Mouse (Mus musculus) layer of hippocampus, postnatal 25 days (tissue): Measurements from ENCODE around the gene Vwa1. TPM values are rescaled to one million over a fixed set of nuclear protein-coding genes. Genes with fewer than 3 reads are reported as not detected.
"Not testable (repeated sequence)": the region's sequence is repeated elsewhere in the genome, so short reads cannot be mapped to it uniquely, and the experiment has no call there.

ENCODE experiments used
- DNase-seq, 2 experiments: peaks; one replicate each; pipeline ENCODE4 v3.0.0; 2022; ENCODE audit warnings: mixed read lengths in 2 of 2, low spot score in 1 of 2; ENCODE audit errors: extremely low spot score in 1 of 2
- total RNA-seq, 2 experiments: library from RNA; stranded (reverse); gene quantifications; 2 replicates each; pipeline ENCODE4 v1.2.3; 2021

Gene Vwa1
- 10 to 100 TPM in 1 of 2 experiments, 1 to 10 TPM in 1; 9.7 to 10.3 TPM for total RNA-seq

- peak; percentile 69 to 71 for DNase-seq
Observed at GRCm38 (mm10) chr4:155774280-155774754, at the start of gene Vwa1. Gene Vwa1, minus strand, starts transcription at chr4:155774698.

GRCm38 (mm10) chr4:155823443-155823842 lies 48.9 kb upstream of the Vwa1 start:
- no peak for DNase-seq

GRCm38 (mm10) chr4:155821025-155821424 lies 46.5 kb upstream of the Vwa1 start:
- DNase-seq = no peak

GRCm38 (mm10) chr4:155817533-155817932 lies 43.0 kb upstream of the Vwa1 start:
- DNase-seq = no peak

DNA sequence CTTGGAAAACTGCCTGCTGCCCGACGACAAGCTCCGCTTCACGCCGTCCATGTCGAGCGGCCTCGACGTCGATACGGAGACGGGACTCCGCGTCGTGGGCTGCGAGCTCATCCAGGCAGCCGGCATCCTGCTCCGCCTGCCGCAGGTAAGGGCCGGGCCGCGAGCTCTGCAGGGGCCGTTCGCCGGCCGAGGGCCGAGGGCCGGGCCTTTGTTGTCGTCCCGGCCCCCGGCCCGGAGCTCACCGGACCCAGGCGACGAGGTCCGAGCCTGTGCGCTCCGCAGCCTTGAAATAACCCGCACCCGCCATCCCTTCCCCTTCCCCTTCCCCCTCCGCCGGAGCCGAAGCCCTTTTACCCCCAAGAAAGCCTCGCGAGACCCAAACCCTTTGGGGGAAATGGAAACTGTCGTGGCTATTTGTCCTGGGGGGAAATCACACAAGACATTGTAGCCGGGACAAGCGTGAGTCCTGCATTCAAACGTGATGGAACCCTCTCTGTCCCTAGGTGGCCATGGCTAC lies 38.2 kb upstream of the Vwa1 start:
- no peak for DNase-seq

GRCm38 (mm10) chr4:155811929-155812664 lies 37.6 kb upstream of the Vwa1 start, which contains the start of gene Ccnl2:
Gene Ccnl2, plus strand, starts transcription at chr4:155812489.
- peak; percentile 83 for DNase-seq

GRCm38 (mm10) chr4:155807841-155808240 lies 33.3 kb upstream of the Vwa1 start:
- no peak for DNase-seq

DNA sequence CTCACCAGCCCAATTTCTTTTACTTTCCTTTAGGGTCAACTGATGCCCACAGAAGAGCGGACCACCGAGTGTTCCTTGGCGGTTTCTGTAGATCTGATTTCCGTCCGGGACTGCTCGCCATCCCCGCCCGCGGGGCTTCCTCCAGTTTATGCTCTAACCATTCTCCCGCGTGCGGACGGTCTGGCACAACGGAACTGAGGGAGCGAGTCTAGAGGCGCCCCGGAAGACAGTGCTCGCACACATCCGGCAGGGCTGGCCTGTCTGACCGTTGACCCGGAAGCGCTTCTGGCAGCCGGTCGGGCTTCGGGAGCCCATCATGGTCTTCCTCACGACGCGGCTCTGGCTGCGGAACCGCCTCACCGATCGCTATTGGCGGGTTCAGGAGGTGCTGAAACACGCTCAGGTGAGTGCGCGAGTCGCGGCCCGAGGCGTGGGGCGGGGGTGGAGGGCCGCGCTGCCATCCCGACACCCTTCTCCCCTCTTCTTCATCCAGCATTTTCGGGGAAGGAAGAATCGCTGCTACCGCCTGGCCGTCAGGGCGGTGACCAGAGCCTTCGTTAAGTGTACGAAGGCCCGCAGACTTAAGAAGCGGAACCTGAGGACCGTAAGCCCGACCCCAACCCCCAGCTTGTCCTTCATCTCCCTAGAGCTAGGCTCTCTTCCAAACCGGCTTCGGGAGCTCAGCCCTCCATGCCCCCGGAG lies 29.0 kb upstream of the Vwa1 start:
- peak; percentile 97 to 99 for DNase-seq

GRCm38 (mm10) chr4:155802741-155803339 lies 28.3 kb upstream of the Vwa1 start, which contains the start of gene Mrpl20:
Gene Mrpl20, plus strand, starts transcription at chr4:155802878.
- no peak for DNase-seq

DNA sequence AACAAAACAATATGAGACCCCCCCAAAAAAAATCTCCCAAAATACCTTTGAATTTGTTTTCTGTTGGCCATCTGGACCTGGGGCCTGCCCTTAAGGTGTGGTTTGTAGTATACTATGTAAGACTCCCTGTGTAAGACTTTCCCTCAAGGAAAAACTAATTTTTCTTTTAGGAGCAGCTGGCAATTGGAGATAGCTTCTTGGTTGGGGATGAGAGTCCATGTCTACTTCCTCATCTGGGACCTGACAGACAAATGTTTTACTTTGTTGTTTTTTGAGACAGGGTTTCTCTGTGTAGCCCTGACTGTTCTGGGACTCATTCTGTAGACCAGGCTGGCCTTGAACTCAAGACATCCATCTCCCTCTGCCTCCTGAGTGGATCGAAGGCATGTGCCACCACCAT lies 27.6 kb upstream of the Vwa1 start:
- no peak for DNase-seq

DNA sequence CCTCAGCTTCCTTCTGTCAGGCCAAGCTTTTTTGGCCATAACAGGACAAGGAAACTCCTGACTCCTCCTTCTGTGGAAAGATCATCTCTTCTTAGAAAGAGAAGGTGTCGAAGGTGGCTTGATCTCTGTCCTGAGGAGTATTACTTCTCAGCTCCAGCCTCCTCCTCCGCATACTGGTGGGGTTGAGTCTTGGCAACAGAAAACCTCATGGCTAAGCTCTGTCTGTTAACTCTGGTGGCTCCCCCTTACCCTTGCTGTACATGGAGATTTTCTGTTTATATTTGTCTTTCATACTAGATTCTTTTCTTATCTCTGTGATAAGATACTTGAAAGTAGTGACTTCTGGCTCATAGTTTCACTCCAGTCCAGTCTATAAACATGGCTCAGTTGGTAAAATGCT lies 19.2 kb upstream of the Vwa1 start:
- DNase-seq = no peak

GRCm38 (mm10) chr4:155791240-155791933 lies 16.9 kb upstream of the Vwa1 start:
- no peak for DNase-seq

- DNase-seq = no peak
Observed at GRCm38 (mm10) chr4:155790650-155791161, 16.2 kb upstream of the Vwa1 start.

- DNase-seq = no peak
Observed at GRCm38 (mm10) chr4:155790021-155790489, 15.6 kb upstream of the Vwa1 start, which contains the start of gene Ankrd65. Gene Ankrd65, plus strand, starts transcription at chr4:155790439.

- DNase-seq = not testable (repeated sequence)
Observed at GRCm38 (mm10) chr4:155788833-155789232, 14.3 kb upstream of the Vwa1 start.

GRCm38 (mm10) chr4:155788300-155788699 lies 13.8 kb upstream of the Vwa1 start:
- DNase-seq = no peak

GRCm38 (mm10) chr4:155785819-155786218 lies 11.3 kb upstream of the Vwa1 start, which contains the start of gene Tmem88b:
Gene Tmem88b, minus strand, starts transcription at chr4:155785874.
- no peak for DNase-seq

GRCm38 (mm10) chr4:155785246-155785645 lies 10.7 kb upstream of the Vwa1 start:
- DNase-seq = no peak

- DNase-seq = peak; percentile 65 to 78
Observed at GRCm38 (mm10) chr4:155784081-155784701, 9.7 kb upstream of the Vwa1 start.
